Mouse (Mus musculus) lung, adult 2 months (tissue): ENCODE results near the gene Pick1.

Experiments
- CTCF ChIP-seq: fragments of 200-500 bp; IDR thresholded peaks from 2 replicates; pipeline ENCODE4 v1.5.1; 2011; ENCODE audit warnings: mild to moderate bottlenecking, low read length, control low read depth; ENCODE audit not compliant: insufficient read depth
- POLR2A ChIP-seq: fragments of 200-500 bp; IDR thresholded peaks from 2 replicates; pipeline ENCODE4 v1.6.1; 2011; ENCODE audit warnings: low read depth, mild to moderate bottlenecking, control low read depth, low read length, borderline replicate concordance; ENCODE audit errors: extremely low read depth

DNA sequence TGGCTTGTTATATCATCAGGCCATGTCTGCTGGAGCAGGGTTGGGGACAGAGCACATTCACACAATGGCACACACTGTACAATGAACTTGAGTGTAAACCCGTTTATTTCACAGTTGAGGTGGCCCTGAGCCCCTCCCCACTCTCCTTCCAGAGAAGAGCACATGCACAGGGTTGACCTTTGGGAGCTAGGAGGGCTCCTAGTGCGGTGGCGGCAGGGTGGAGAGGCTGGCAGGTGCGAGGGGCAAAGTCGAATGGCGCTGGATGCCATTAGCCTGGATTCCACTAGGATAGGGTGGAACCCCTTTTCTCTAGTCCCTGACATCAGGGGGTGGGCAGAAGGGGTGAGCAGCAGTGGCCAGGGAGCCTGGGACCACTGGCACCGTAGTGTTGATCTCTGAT lies 57.2 kb downstream of the Pick1 start:
- TF ChIP-seq CTCF (no peak), POLR2A (no peak)
